In genomic region chr11:65061437-65061836, GRCm38 (mm10) we compare ENCODE assay signal across 11 mouse cellular contexts.
A peak's percentile ranks its signal among the peaks of the same experiment; 100 is the strongest.
DNase-seq lines count a peak whose midpoint lies in the region; TF ChIP-seq lines count a peak whose summit lies in the region.
"Had no signal": no experiment of that assay in that cellular context is flagged by ENCODE, and none has a peak within 500 bp of the region (broad histone marks: within the 10 kb centered on the region; RNA-seq: fewer than 3 reads in every experiment).

No protein-coding gene starts in this region.

- no peak overlapping the region for H3K27ac ChIP-seq in gastrocnemius, adult 2 months
- no peak overlapping the region for H3K27ac ChIP-seq in left cerebral cortex, adult 2 months
- H3K27ac ChIP-seq: hindbrain, embryonic 15.5 days; lung, embryonic 15.5 days had no signal

- peak; percentile 39 for TF ChIP-seq CTCF in gastrocnemius, adult 2 months (IDR thresholded peaks at IDR 0.05)
- peak; percentile 53 for TF ChIP-seq CTCF in left cerebral cortex, adult 2 months (IDR thresholded peaks at IDR 0.05)

- no peak overlapping the region for H3K4me3 ChIP-seq in gastrocnemius, adult 2 months
- no peak overlapping the region for H3K4me3 ChIP-seq in left cerebral cortex, adult 2 months
- H3K4me3 ChIP-seq: hindbrain, embryonic 15.5 days; lung, embryonic 15.5 days had no signal

- intact Hi-C loops in gastrocnemius, adult 2 months (cut with DNase I): no loop called here
- intact Hi-C loops in gastrocnemius, postnatal 36 days (cut with DNase I): no loop called here
- intact Hi-C loops in left cerebral cortex, adult 2 months (cut with DNase I): no loop called here

- DNase-seq in gastrocnemius, adult 2 months: no peak
- no peak for DNase-seq in gastrocnemius, postnatal 36 days
- no peak for DNase-seq in left cerebral cortex, adult 2 months (ENCODE audit: extremely low spot score in 1 of 2, low spot score in 2 of 2)
- DNase-seq in left cerebral cortex, adult 11 months (ENCODE audit: low spot score): no peak
- peak; percentile 3 for DNase-seq in 416B (ENCODE audit: low read depth)
- DNase-seq in R1 (ENCODE audit: low read depth, low spot score): peak; percentile 60
- DNase-seq in left cerebral cortex, adult 18-20 months (ENCODE audit: low spot score in 2 of 2): no peak
- DNase-seq: right cerebral cortex, postnatal 4 days; thymus, postnatal 25 days had no signal

Comparison
In these comparisons a context has a peak if more than half of its experiments do, and no peak if none do; other contexts are left out.
1. DNase-seq: peak in 416B (single experiment) and R1 (single experiment); none in gastrocnemius, adult 2 months (single experiment), gastrocnemius, postnatal 36 days (0 of 2), left cerebral cortex, adult 2 months (0 of 2), left cerebral cortex, adult 11 months (single experiment) and left cerebral cortex, adult 18-20 months (0 of 2).